Mouse (Mus musculus): ENCODE data around the gene Huwe1. TPM values are rescaled to one million over a fixed set of nuclear protein-coding genes. Genes with fewer than 3 reads are reported as not detected.

Huwe1 gene
- total RNA-seq, 2 experiments from 2014 or later, result 146 to 152 TPM

DNA sequence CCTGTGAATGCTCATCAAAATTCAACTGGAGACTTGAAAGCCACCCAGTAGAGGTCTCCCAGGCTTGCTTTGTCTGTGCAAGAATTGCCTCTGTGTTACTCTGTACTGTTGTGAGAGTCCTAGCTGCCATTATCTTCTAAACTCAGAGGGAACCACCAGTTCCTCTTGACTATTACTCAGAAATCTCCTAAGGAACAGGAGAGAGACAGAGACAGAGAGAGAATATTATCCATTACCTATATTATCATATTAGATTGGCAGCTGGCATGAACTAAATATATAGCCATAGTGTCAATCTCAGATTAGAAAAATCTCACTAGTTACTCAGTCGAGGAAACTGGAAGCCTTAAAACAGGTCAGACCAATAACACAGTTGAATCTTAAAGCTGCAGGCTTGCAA, 149.6 kb downstream of the Huwe1 start:
- no peak for DNase-seq (ENCODE audit: low spot score in 2 of 2)

GRCm38 (mm10) chrX:151951181-151951580, 150.6 kb downstream of the Huwe1 start:
- DNase-seq (ENCODE audit: low spot score in 2 of 2), result no peak

Small RNAs within 50 kb of the gene (microRNA-seq; reads per million reads assigned to microRNA genes)
- not detected for gene Mir3113
- gene Mir98, result 3,530 reads per million, percentile 87 among the genes with 10 or more reads in this experiment
- 2,247 reads per million, percentile 83 among the genes with 10 or more reads in this experiment for gene Mirlet7f-2

Other genes with a start within 250 kb of the Huwe1 start
- 100 to 1,000 TPM in 1 of 2 experiments, 10 to 100 TPM in 1; 99.6 to 102 TPM for gene Hsd17b10, start 201.0 kb downstream of the Huwe1 start, total RNA-seq (2021)
- under 1 TPM; 0.54 to 0.75 TPM for gene Ribc1, start 215.5 kb downstream of the Huwe1 start, total RNA-seq (2021)
- gene Smc1a, start 215.6 kb downstream of the Huwe1 start, total RNA-seq (2021), result 10 to 100 TPM; 50.3 to 59.5 TPM